Mouse (Mus musculus) thymus, postnatal 14 days (tissue): ENCODE data around the gene Hcrt.
A peak's percentile ranks its signal among the peaks of the same experiment; 100 is the strongest.

Source experiments
- DNase-seq: peaks from one replicate; pipeline ENCODE4 v3.0.0; 2021

Gene Hcrt

GRCm38 (mm10) chr11:100766726-100767125 is 4.0 kb upstream of the Hcrt start:
- no peak for DNase-seq

- peak; percentile 79 for DNase-seq
Observed at GRCm38 (mm10) chr11:100761547-100762045, 1.1 kb downstream of the Hcrt start.

DNA sequence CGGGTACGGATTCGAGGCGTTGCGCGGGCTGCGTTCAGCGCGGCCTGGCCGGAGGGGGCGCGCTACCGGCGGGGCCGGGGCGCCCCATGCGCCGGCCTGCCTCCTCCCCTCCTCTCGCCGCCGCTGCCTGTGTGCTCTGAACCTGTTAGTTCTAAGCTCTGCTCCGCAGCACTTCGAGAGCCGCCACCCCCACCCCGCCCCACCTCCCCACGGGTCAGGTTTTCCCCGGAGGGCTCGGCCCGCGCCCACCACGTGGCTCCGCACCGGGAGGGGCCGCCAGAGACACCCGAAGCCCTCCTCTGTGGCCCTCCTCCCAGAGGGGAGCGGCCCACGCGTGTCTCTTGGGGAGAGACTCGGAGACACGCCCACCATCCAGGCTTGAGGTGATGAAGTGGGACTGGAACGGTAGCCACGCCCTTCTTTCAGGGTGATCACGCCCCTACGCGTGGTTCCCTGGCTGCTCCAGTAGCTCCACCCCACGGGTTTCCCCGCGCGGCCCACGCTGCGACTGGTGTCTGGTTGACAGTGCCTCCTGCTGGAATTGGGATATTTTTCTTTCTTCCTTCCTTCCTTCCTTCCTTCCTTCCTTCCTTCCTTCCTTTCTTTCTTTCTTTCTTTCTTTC is 3.0 kb downstream of the Hcrt start, which contains the start of gene Kcnh4:
TSS of gene Kcnh4 (minus strand) at position 332 of the 623 bp plus-strand sequence.
- peak; percentile 83 for DNase-seq

- peak; percentile 55 for DNase-seq
Observed at GRCm38 (mm10) chr11:100758707-100759610, 3.8 kb downstream of the Hcrt start.

- no peak for DNase-seq
Observed at GRCm38 (mm10) chr11:100757566-100757965, 5.2 kb downstream of the Hcrt start.

DNA sequence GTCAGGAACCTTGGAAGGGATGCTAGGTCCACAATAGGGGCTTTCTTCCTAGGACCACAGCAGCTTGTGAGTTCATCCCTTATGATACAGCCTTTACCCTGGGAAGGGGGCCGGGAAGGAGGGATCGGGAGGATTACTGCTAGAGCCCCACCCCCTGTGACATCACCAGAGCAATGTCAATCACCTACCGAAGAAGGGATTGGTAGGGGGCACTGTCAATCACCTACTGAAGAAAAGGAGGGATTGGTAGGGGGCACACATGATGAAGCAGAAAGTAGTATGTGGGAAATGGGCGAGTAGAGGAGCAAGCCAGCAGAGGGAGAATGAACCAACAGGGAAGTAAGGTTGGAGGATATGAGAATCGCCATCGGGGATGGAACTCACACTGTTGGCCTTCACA is 6.3 kb downstream of the Hcrt start:
- no peak for DNase-seq

- DNase-seq, result no peak
Observed at GRCm38 (mm10) chr11:100754693-100755057, 8.1 kb downstream of the Hcrt start.

- no peak for DNase-seq
Observed at GRCm38 (mm10) chr11:100754021-100754692, 8.6 kb downstream of the Hcrt start.

GRCm38 (mm10) chr11:100752294-100752693 is 10.4 kb downstream of the Hcrt start:
- no peak for DNase-seq

GRCm38 (mm10) chr11:100750127-100750526 is 12.6 kb downstream of the Hcrt start:
- DNase-seq, result no peak

DNA sequence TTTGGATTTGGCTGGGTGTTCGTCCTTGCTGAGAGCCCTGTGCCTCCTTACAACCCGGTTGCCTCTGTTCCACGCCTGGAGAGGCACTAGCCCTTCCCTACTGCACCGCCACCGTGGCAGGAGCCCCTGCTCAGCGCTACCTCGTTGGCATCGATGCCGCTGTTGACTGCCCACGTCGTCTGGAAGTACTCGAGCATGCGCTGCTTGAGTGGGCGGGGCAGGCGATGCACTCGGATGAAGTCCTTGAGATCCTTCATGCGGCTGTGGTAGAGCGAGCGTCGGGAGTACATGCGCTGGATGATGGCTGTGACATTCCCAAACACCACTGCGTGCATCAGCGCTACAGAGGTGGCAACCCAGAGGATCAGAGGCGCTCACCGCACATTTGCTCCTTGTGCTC is 13.3 kb downstream of the Hcrt start:
- no peak for DNase-seq

- no peak for DNase-seq
Observed at GRCm38 (mm10) chr11:100748620-100749019, 14.1 kb downstream of the Hcrt start.

GRCm38 (mm10) chr11:100747114-100747513 is 15.6 kb downstream of the Hcrt start:
- no peak for DNase-seq

- no peak for DNase-seq
Observed at GRCm38 (mm10) chr11:100746546-100746945, 16.2 kb downstream of the Hcrt start.

DNA sequence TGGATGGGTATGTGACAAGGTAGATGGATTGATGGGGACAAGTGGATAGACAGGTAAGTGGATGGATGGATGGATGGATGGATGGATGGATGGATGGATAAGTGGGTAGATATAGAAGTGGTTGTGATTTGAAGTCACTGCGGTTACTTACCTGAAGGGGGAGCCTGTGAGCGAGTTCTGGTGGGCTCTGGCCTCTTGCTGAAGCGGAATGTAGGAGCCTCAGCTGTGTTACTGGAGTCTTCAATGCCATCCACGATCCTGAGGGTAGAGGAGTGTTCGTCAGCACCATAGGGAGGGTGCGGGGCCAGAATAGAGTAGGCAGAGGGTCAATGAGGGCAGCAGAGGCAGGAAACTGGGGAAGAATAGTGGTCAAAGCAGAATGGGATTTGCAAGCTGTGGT is 17.6 kb downstream of the Hcrt start:
- peak; percentile 66 for DNase-seq

DNA sequence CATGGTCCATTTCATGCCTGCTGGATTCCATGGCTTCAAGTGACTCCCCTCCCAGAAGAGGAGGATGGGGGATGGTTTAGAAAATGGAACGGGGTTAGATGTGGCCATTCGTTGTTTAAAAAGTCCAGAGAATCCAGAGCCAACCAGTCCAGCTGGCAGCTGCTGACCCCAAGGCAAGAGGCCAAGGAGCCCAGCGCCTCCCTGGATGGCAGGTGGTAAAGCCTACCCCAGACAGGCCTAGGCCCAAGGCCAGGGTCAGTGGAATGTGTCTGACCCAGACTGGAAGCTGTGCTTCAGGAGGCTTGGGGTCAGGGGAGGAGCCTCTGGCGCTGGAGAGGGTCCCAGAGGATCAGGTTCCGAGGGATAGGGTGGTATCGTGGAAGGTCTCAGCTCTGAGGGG is 21.4 kb downstream of the Hcrt start:
- no peak for DNase-seq

GRCm38 (mm10) chr11:100738749-100739148 is 24.0 kb downstream of the Hcrt start:
- DNase-seq, result peak; percentile 34

DNA sequence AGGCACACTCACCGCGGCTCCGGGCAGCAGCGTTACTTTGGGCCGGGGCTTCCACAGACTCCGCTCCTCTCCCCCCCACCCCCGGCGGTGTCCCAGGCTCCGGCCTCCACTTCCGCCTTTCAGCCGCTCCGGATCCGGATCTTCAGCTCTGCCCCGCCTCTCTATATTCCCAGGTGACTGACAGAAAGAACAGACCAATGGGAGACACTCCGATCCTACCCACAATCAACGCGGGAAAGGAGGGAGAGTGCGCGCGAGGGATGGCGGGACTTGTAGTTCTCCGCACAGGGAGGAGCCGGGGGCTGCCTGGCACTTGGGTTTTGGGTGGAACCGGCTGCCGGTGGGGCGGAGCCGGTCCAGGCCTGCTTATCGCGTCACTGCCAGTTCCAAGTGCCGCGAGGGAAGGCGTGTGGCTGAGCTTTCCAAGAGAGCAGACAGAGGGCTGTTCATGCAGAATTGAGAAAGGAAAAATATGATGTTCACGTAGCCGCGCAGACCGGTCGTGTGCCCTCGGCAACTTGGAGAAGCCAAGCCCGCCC is 24.6 kb downstream of the Hcrt start, which contains the start of gene Rab5c:
TSS of gene Rab5c (minus strand) at position 150 of the 539 bp plus-strand sequence.
- DNase-seq, result peak; percentile 98

DNA sequence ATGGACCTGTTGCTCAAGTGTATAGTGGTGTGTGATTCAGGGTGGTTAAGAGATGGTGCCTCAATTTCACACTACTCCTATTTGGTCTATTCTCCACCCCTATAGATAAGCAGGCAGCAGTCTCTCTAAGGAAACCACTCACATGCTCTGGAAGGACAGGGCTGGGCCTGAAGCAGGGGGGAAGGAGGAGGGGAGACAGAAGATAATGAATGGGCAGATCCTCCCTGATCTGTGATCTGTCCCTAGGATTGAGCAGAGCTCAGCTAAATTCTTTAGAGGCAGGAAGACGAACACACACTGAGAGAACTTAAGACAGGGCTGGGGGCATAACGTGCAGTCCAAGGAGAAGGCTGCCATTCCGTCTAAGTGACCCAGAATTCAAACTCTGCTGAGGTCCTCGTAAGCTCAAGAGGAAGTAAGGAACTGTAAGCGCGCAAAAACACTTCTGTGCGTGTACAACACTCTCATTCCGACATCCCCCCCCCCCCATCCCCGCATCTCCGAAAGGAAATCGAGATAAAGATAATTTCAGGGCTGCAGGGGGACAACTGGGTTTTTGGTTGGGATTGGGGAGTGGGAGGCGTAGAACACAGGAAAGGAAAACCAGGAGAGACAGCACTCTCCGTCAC is 25.5 kb downstream of the Hcrt start:
- no peak for DNase-seq

DNA sequence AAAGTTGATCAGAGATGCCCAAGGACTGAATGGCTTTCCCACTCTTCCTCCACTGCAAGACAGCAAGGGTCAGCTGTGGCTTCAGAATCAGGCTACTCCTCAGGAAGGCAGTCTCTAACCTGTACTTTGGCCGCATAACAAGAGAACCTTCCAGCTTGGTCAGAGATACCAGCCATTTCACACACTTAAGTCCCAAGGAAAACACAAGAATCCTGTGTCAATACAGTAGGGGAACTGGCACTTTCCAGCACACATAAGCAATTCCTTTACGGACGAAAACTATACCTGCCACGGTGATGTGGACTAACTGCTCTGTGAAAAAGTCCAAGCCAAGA is 26.0 kb downstream of the Hcrt start:
- no peak for DNase-seq

DNA sequence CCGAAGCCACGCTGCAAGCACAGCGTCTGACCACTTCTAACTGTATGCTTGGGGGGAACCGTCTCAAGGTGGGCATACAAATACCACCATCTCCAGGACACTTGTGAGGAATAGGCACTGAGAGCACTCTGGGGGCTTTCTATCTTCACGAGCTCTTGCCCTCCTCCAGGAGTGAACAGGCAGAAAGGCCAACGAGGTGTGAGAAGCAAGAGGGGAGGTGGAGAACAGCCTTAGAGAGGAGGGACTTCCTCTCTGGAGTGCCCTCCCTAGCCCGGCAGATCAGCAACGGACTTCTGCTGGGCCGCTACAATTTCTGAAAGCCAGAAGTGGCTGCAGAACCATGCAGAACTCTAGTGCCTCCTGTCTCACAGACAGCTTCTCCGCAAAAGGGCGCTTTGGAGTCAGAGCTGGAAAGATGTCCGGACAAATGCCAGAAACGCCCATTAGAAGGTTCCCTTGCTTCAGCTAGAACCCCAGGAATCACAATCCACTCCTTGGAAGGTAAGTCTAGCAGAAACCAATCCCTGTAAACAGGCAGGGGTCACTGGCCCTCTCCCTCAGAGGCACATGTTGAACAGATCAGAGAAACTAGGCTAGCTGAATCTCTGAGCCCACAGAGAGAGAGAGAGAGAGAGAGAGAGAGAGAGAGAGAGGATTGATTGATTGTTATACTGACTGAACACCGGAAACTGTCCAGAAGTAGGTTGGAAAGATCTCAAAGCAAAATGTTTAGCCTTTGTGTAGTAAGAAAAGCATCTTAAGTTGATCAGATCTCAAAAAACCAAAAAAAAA is 26.6 kb downstream of the Hcrt start:
- no peak for DNase-seq
